Mouse (Mus musculus) thymus, adult 2 months (tissue): ENCODE results near the gene Kctd3. TPM values are rescaled to one million over a fixed set of nuclear protein-coding genes. Genes with fewer than 3 reads are reported as not detected.

ENCODE experiments used
- DNase-seq: peaks from one replicate; pipeline ENCODE4 v3.0.0; 2021
- H3K27ac ChIP-seq: fragments of 200-500 bp; 2 replicates; pipeline ENCODE4 v1.5.1; 2012; ENCODE audit warnings: low read length, control low read depth; ENCODE audit not compliant: control insufficient read depth, insufficient read depth
- H3K27me3 ChIP-seq: fragments of 200-500 bp; 2 replicates; pipeline ENCODE4 v1.6.1; 2012; ENCODE audit warnings: mild to moderate bottlenecking, low read length, moderate library complexity, mixed read lengths; ENCODE audit not compliant: control insufficient read depth, insufficient read depth
- H3K36me3 ChIP-seq: fragments of 200-500 bp; 2 replicates; pipeline ENCODE4 v1.6.1; 2012; ENCODE audit warnings: mild to moderate bottlenecking, low read length, moderate library complexity; ENCODE audit not compliant: control insufficient read depth, insufficient read depth
- H3K4me1 ChIP-seq: fragments of 200-500 bp; replicated peaks from 2 replicates; pipeline ENCODE4 v1.6.1; 2012; ENCODE audit warnings: low read length; ENCODE audit not compliant: control insufficient read depth, insufficient read depth
- H3K4me3 ChIP-seq: fragments of 200-500 bp; 2 replicates; pipeline ENCODE4 v1.5.1; 2012; ENCODE audit warnings: mild to moderate bottlenecking, low read length, control low read depth, moderate library complexity; ENCODE audit not compliant: control insufficient read depth, insufficient read depth
- CTCF ChIP-seq: fragments of 200-500 bp; IDR thresholded peaks from 2 replicates; pipeline ENCODE4 v1.5.1; 2012; ENCODE audit warnings: mild to moderate bottlenecking, control low read depth, low read length, moderate library complexity, borderline replicate concordance; ENCODE audit not compliant: control insufficient read depth, poor library complexity, insufficient read depth; ENCODE audit errors: extremely low read depth
- POLR2A ChIP-seq: fragments of 200-500 bp; IDR thresholded peaks from 2 replicates; pipeline ENCODE4 v1.6.1; 2012; ENCODE audit warnings: mild to moderate bottlenecking, low read length, control low read depth, moderate library complexity; ENCODE audit not compliant: control insufficient read depth, poor library complexity, insufficient read depth; ENCODE audit errors: extremely low read depth
- WGBS: fragments of 180-500 bp; shearing (Covaris S2); methylation state at CpG from one replicate; pipeline ENCODE4 v1.1.7; 2018; 5-methylcytosine and 5-hydroxymethylcytosine counted together
- polyA plus RNA-seq: library from polyadenylated mRNA; depleted of rRNA; stranded (reverse); fragments of >200 nt; gene quantifications from 2 replicates; pipeline ENCODE4 v1.2.3, GENCODE M21; 2012

Gene Kctd3
- polyA plus RNA-seq, 1 experiment = 46.5 TPM

DNA sequence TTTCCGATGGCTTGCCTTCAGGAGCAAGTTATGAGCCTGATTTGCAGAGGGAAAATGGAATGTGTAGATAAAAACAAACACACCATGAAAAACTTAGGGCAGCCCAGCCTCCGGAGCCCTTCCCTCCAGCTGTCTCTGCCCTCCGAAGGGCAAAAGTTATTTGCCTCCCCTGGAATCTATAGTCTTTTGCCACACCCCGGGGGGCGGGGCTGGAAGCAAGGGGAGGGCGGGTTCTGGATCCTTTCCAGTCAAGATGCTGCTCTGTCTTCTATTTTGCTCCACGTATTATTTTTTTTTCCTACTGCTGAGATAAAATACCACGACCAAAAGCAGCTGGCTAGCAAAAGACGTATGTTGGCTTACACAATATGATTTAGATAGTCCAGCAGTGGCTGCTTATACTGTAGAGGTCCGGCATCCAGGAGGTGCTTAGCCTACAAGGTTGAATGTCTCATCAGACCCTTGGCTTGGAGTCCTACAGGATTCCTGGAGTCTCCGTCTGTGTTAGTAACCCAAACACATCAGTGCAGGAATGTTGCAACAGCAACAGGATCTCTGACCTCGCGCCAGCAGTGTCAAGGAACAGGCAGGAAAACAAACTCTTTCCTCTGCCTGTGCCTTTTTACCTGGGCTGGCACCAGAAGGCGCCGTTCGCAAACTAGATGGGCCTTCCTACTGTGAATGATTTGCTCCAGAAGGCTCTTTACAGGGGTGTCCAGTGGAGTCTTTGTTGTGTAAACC is 5.4 kb upstream of the Kctd3 start:
- Histone ChIP-seq H3K27ac (no peak overlapping the region), H3K36me3 (no peaks in the 10 kb centered on the region), H3K4me3 (no peak overlapping the region), H3K27me3 (peaks cover 2% of the 10 kb centered on the region; the same call in 1 of the 2 replicates), H3K4me1 (no peaks in the 10 kb centered on the region)
- TF ChIP-seq POLR2A (no peak), CTCF (no peak)
- WGBS = 16% methylated on average over 16 of the region's 16 CpGs
- DNase-seq = no peak

DNA sequence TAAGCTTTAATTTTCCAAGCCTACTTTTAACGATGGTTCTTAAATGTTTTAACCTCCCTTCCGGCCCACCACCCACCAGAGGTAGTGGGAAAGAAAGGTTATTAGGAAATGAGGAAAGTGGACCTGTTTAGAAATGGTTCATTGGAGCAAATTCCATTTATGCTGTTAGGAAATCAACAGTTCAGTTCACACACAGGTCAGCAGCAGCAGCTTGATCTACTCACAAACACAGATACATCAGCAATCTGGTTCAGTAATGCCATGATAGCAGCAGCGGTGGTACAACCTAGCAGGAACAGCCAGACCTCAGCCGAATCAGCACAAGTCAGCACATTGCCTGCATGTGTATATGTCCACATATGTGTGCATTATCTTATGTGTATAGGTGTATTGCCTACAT is 3.0 kb upstream of the Kctd3 start:
- 90% methylated on average over 4 of the region's 4 CpGs for WGBS
- H3K4me1 ChIP-seq = peaks cover 6% of the 10 kb centered on the region
- no peak overlapping the region for H3K4me3 ChIP-seq
- DNase-seq = no peak
- H3K36me3 ChIP-seq = no peaks in the 10 kb centered on the region
- TF ChIP-seq CTCF (no peak), POLR2A (no peak)
- peaks cover 2% of the 10 kb centered on the region; the same call in 1 of the 2 replicates for H3K27me3 ChIP-seq
- no peak overlapping the region for H3K27ac ChIP-seq

DNA sequence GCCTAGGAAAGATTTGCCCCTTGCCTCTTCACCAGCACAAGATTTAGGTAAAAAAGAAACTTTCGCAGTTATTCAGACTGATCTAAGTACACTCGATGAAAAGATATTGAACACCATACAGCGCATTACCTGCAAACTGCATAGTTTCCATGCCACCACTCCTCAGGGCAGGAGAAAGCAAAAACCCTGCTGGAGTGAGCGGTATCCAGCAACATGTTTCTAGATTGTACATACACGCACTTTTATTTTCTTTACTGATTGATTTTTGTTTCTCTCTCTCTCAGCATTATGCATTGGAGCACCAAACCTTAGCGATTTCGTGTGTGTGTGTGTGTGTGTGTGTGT is 311 bp upstream of the Kctd3 start:
- Histone ChIP-seq H3K4me1 (peaks cover 6% of the 10 kb centered on the region), H3K27me3 (no peaks in the 10 kb centered on the region; the same call in 1 of the 2 replicates), H3K36me3 (no peaks in the 10 kb centered on the region), H3K4me3 (no peak overlapping the region), H3K27ac (no peak overlapping the region)
- TF ChIP-seq CTCF = no peak
- TF ChIP-seq POLR2A = no peak
- WGBS = 50% methylated on average over 7 of the region's 7 CpGs
- DNase-seq = no peak

DNA sequence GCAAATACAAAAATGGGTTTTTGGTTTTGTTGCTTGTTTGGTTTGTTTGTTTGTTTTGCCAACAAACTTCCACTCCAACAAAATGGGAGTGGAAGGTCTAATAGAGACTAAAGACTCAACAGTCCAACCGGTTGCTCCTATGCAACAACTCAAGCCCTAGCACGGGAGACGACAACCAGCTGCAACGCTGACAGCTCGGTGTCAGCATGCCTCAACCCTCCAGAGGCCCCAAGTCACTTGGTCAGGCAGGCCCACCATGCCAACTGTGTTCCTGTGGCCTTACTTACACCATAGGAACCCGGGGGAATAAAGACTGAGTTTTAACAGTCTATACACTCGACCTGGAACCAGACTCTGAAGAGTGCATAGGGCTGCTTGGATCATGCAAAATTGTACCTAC is 815 bp downstream of the Kctd3 start:
- 15% methylated on average over 7 of the region's 7 CpGs for WGBS
- peaks cover 6% of the 10 kb centered on the region for H3K4me1 ChIP-seq
- peak overlapping the region; percentile 93 for H3K4me3 ChIP-seq
- no peak overlapping the region for H3K27ac ChIP-seq
- DNase-seq = no peak
- no peak for TF ChIP-seq POLR2A
- TF ChIP-seq CTCF = no peak
- no peaks in the 10 kb centered on the region for H3K27me3 ChIP-seq
- no peaks in the 10 kb centered on the region for H3K36me3 ChIP-seq

DNA sequence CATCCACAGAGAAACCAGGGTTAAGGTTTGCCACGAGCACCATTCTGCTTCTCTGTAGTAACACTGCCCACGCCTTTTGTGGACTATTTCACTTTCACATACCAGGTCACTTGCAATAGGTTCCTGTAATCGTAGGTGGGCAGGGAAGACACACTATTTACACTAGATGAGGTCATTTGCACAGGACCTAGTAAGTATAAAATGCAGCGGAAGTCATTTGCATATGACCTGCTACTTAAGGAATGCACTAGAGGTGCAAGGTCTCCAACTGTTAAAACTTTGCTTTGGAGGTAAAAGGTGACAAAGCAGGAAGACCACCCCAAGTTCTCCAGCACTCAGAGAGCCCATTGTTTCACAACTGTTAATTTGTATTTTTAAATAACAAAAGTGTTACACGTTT is 1.4 kb downstream of the Kctd3 start:
- Histone ChIP-seq H3K4me3 (no peak overlapping the region), H3K27ac (no peak overlapping the region), H3K4me1 (peaks cover 6% of the 10 kb centered on the region), H3K36me3 (no peaks in the 10 kb centered on the region), H3K27me3 (no peaks in the 10 kb centered on the region)
- TF ChIP-seq POLR2A (no peak), CTCF (no peak)
- 74% methylated on average over 5 of the region's 5 CpGs for WGBS
- DNase-seq = no peak

DNA sequence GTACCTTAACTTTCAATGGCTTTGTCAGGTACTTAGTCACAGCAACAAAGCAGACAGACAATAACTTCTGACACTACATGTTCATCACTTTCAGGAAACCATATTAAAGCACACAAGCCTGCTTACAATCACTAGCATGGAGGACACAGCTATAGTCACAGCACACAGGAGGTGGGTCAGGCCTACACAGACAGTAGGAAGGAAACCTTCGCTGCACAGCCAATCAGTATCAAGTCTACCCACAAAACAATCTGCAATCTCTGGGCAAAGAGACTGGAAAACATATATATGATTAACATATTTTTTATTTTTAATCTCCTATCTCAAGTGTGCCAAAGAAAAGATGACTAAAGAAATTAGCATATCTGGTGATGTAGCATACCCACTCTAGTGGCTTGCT is 2.9 kb downstream of the Kctd3 start:
- Histone ChIP-seq H3K4me3 (no peak overlapping the region), H3K4me1 (peaks cover 6% of the 10 kb centered on the region), H3K27ac (no peak overlapping the region), H3K27me3 (no peaks in the 10 kb centered on the region), H3K36me3 (no peaks in the 10 kb centered on the region; the same call in 1 of the 2 replicates)
- no peak for DNase-seq
- WGBS = 100% methylated on average over 1 of the region's 1 CpGs
- TF ChIP-seq CTCF (no peak), POLR2A (no peak)
